Mouse (Mus musculus): ENCODE measurements around the gene Sh3bgrl3.

DNA sequence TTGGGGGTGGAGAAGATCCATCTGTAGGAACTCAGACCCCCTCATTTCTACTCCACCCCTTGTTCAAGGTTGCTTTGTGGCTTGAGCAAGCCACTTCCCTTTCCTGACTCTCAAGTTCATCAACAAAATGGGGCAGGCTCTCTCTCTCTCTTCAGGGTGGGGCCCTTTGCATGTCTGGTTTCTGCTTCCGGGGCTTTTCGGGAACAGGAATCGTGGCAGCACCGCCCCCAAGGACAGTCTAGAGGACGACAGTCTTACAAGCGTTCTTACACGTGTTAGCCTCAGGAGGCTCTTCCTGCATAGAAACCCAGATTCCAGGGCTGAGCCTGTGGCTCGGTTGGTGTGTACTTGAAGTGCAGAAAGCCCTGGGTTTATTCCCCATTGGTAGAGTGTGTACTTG, 11.6 kb downstream of the Sh3bgrl3 start:
- TF ChIP-seq ZNF384 (IDR thresholded peaks at IDR 0.05; ENCODE audit: low read depth, low read length), result no peak
- no peak for TF ChIP-seq ZC3H11A (IDR thresholded peaks at IDR 0.05; ENCODE audit: borderline replicate concordance, low read depth, low read length)
- TF ChIP-seq HCFC1 (IDR thresholded peaks at IDR 0.05; ENCODE audit: borderline replicate concordance, insufficient read depth, low read length), result no peak
- no peak for TF ChIP-seq CHD2 (IDR thresholded peaks at IDR 0.05; ENCODE audit: low read depth, low read length)
- no peak for TF ChIP-seq MAFK (IDR thresholded peaks at IDR 0.05; ENCODE audit: insufficient read depth, low read depth, low read length)
